Mouse (Mus musculus): ENCODE results near the gene Coil. TPM values are rescaled to one million over a fixed set of nuclear protein-coding genes. Genes with fewer than 3 reads are reported as not detected.

The Coil gene
- polyA plus RNA-seq, 1 experiment = 14.7 TPM

- Histone ChIP-seq H3K4me1 (replicated peaks; ENCODE audit: control insufficient read depth, insufficient read depth, low read length) (0 out of 2 replicates have a peak, but pooled peaks cover 2% of the 10 kb centered on the region), H3K27me3 (ENCODE audit: control insufficient read depth, insufficient read depth, low read length) (no peaks in the 10 kb centered on the region), H3K36me3 (ENCODE audit: control insufficient read depth, insufficient read depth, low read length) (no peaks in the 10 kb centered on the region), H3K27ac (ENCODE audit: control insufficient read depth, insufficient read depth, low read length) (no peak overlapping the region), H3K4me3 (ENCODE audit: control insufficient read depth, insufficient read depth, low read length) (no peak overlapping the region)
- TF ChIP-seq POLR2A (IDR thresholded peaks at IDR 0.05; ENCODE audit: control insufficient read depth, extremely low read depth, insufficient read depth, low read length, poor library complexity) (no peak), CTCF (IDR thresholded peaks at IDR 0.05; ENCODE audit: borderline replicate concordance, control insufficient read depth, extremely low read depth, insufficient read depth, low read length, poor library complexity) (no peak)
- 90% methylated on average over 13 of the region's 13 CpGs for WGBS
- no peak for DNase-seq
Observed at GRCm38 (mm10) chr11:88950640-88951250, 19.3 kb upstream of the Coil start.

- no peak for TF ChIP-seq CTCF (IDR thresholded peaks at IDR 0.05; ENCODE audit: borderline replicate concordance, control insufficient read depth, extremely low read depth, insufficient read depth, low read length, poor library complexity)
- no peak for TF ChIP-seq POLR2A (IDR thresholded peaks at IDR 0.05; ENCODE audit: control insufficient read depth, extremely low read depth, insufficient read depth, low read length, poor library complexity)
- Histone ChIP-seq H3K36me3 (ENCODE audit: control insufficient read depth, insufficient read depth, low read length) (no peaks in the 10 kb centered on the region), H3K27ac (ENCODE audit: control insufficient read depth, insufficient read depth, low read length) (no peak overlapping the region), H3K4me3 (ENCODE audit: control insufficient read depth, insufficient read depth, low read length) (no peak overlapping the region), H3K4me1 (replicated peaks; ENCODE audit: control insufficient read depth, insufficient read depth, low read length) (0 out of 2 replicates have a peak, but pooled peaks cover 2% of the 10 kb centered on the region), H3K27me3 (ENCODE audit: control insufficient read depth, insufficient read depth, low read length) (no peaks in the 10 kb centered on the region)
- 89% methylated on average over 2 of the region's 2 CpGs for WGBS
- no peak for DNase-seq
Observed at GRCm38 (mm10) chr11:88951576-88951975, 18.5 kb upstream of the Coil start.

GRCm38 (mm10) chr11:88952117-88952516, 17.9 kb upstream of the Coil start:
- H3K4me3 ChIP-seq (ENCODE audit: control insufficient read depth, insufficient read depth, low read length) = no peak overlapping the region
- no peak overlapping the region for H3K27ac ChIP-seq (ENCODE audit: control insufficient read depth, insufficient read depth, low read length)
- TF ChIP-seq CTCF (IDR thresholded peaks at IDR 0.05; ENCODE audit: borderline replicate concordance, control insufficient read depth, extremely low read depth, insufficient read depth, low read length, poor library complexity) = no peak
- TF ChIP-seq POLR2A (IDR thresholded peaks at IDR 0.05; ENCODE audit: control insufficient read depth, extremely low read depth, insufficient read depth, low read length, poor library complexity) = no peak
- no peaks in the 10 kb centered on the region for H3K27me3 ChIP-seq (ENCODE audit: control insufficient read depth, insufficient read depth, low read length)
- H3K36me3 ChIP-seq (ENCODE audit: control insufficient read depth, insufficient read depth, low read length) = no peaks in the 10 kb centered on the region
- no peak for DNase-seq
- 0 out of 2 replicates have a peak, but pooled peaks cover 2% of the 10 kb centered on the region for H3K4me1 ChIP-seq (replicated peaks; ENCODE audit: control insufficient read depth, insufficient read depth, low read length)
- 89% methylated on average over 5 of the region's 5 CpGs for WGBS

GRCm38 (mm10) chr11:88953582-88953981, 16.5 kb upstream of the Coil start:
- Histone ChIP-seq H3K4me3 (ENCODE audit: control insufficient read depth, insufficient read depth, low read length) (no peak overlapping the region), H3K27ac (ENCODE audit: control insufficient read depth, insufficient read depth, low read length) (no peak overlapping the region), H3K27me3 (ENCODE audit: control insufficient read depth, insufficient read depth, low read length) (no peaks in the 10 kb centered on the region), H3K4me1 (replicated peaks; ENCODE audit: control insufficient read depth, insufficient read depth, low read length) (0 out of 2 replicates have a peak, but pooled peaks cover 2% of the 10 kb centered on the region), H3K36me3 (ENCODE audit: control insufficient read depth, insufficient read depth, low read length) (no peaks in the 10 kb centered on the region)
- DNase-seq = no peak
- TF ChIP-seq CTCF (IDR thresholded peaks at IDR 0.05; ENCODE audit: borderline replicate concordance, control insufficient read depth, extremely low read depth, insufficient read depth, low read length, poor library complexity) (no peak), POLR2A (IDR thresholded peaks at IDR 0.05; ENCODE audit: control insufficient read depth, extremely low read depth, insufficient read depth, low read length, poor library complexity) (no peak)
- WGBS = 97% methylated on average over 3 of the region's 3 CpGs

- Histone ChIP-seq H3K36me3 (ENCODE audit: control insufficient read depth, insufficient read depth, low read length) (no peaks in the 10 kb centered on the region), H3K4me3 (ENCODE audit: control insufficient read depth, insufficient read depth, low read length) (peak overlapping the region; percentile 21), H3K27ac (ENCODE audit: control insufficient read depth, insufficient read depth, low read length) (no peak overlapping the region), H3K4me1 (replicated peaks; ENCODE audit: control insufficient read depth, insufficient read depth, low read length) (0 out of 2 replicates have a peak, but pooled peaks cover 2% of the 10 kb centered on the region), H3K27me3 (ENCODE audit: control insufficient read depth, insufficient read depth, low read length) (no peaks in the 10 kb centered on the region)
- no peak for TF ChIP-seq CTCF (IDR thresholded peaks at IDR 0.05; ENCODE audit: borderline replicate concordance, control insufficient read depth, extremely low read depth, insufficient read depth, low read length, poor library complexity)
- no peak for TF ChIP-seq POLR2A (IDR thresholded peaks at IDR 0.05; ENCODE audit: control insufficient read depth, extremely low read depth, insufficient read depth, low read length, poor library complexity)
- WGBS = 4% methylated on average over 4 of the region's 4 CpGs
- no peak for DNase-seq
Observed at GRCm38 (mm10) chr11:88954803-88955202, 15.2 kb upstream of the Coil start.

GRCm38 (mm10) chr11:88955217-88955969, 14.7 kb upstream of the Coil start, which contains the start of gene Scpep1:
Gene Scpep1 (minus strand): TSS chr11:88955465.
- H3K36me3 ChIP-seq (ENCODE audit: control insufficient read depth, insufficient read depth, low read length) = no peaks in the 10 kb centered on the region
- WGBS = 5% methylated on average over 34 of the region's 34 CpGs
- TF ChIP-seq CTCF (IDR thresholded peaks at IDR 0.05; ENCODE audit: borderline replicate concordance, control insufficient read depth, extremely low read depth, insufficient read depth, low read length, poor library complexity) (peak; percentile 66; the same call in 1 of the 2 replicates), POLR2A (IDR thresholded peaks at IDR 0.05; ENCODE audit: control insufficient read depth, extremely low read depth, insufficient read depth, low read length, poor library complexity) (no peak)
- H3K4me1 ChIP-seq (replicated peaks; ENCODE audit: control insufficient read depth, insufficient read depth, low read length) = 0 out of 2 replicates have a peak, but pooled peaks cover 2% of the 10 kb centered on the region
- H3K4me3 ChIP-seq (ENCODE audit: control insufficient read depth, insufficient read depth, low read length) = peak within 1 kb of the TSS; percentile 21
- H3K27me3 ChIP-seq (ENCODE audit: control insufficient read depth, insufficient read depth, low read length) = no peaks in the 10 kb centered on the region
- DNase-seq = peak; percentile 99
- H3K27ac ChIP-seq (ENCODE audit: control insufficient read depth, insufficient read depth, low read length) = no peak within 1 kb of the TSS

Data from thymus, adult 2 months (tissue).